Mouse (Mus musculus) layer of hippocampus, adult 9-11 months (tissue): ENCODE measurements around the gene Col16a1.

Experiments
- DNase-seq: peaks from one replicate; pipeline ENCODE4 v3.0.0; 2022

Gene Col16a1

DNA sequence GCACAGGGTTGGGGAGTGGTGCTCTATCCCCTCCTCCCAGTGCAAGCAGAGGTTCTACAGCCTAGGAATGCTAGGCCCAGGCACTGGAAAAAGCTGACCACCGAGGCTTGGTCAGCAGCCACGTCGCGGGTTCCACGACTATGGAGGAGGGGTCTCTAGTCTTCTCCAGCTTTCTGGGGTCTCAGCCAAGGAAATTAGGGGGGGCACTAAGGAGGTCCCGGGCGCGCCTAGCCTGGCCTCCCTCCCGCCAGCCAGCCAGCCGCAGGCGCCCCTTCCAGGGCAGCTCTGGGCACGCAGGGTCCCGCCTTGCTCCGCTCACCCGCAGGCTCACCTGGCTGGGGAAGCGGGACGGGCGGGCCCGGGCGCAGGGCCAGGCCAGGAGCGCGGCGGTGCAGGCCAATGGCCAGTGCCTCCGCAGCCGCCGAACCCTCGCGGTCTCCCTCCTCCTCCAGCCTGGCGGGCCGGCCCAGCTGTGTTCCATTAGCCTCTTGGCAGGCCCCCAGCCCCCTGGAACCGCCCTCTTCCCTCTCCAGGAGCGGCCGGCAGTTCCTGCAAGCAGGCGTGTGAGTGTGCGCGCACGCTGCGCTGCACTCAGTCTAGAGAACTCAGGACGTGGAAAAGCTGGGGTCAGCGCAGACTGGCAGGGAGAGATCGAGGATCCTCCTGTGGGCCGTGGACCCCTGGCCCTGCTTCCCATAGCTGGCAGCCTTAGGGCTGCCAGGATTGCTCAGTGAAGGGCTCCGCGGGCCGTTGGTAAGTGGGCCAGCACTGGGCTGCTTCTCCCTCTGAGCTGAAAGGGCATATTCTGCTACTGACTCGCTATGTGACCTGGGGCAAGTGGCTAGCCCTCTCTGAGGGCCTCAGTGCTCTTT, at the start of gene Col16a1:
TSS of gene Col16a1 (plus strand) at position 510 of the 872 bp plus-strand sequence.
- DNase-seq, result peak; percentile 76

DNA sequence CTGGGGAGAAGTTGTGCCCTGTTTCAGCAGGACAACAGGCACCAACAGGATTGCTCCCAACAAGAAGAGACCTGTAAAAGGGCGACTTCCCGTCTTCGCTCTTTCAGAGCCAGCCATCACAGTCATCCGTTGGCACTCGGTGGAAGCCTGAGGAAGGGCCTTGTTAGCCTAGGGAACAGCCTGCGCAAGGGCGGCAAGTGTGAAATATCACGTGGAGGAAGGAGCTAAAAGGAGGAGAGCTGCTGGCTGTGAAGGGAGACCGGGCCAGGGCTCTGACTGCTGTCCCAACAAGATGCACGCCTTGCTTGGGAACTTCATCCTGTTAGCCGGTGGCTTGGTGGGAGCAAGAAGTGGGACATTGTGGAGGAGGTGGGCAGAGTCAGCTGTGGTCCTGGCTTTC, 49.5 kb upstream of the Col16a1 start:
- DNase-seq, result no peak

DNA sequence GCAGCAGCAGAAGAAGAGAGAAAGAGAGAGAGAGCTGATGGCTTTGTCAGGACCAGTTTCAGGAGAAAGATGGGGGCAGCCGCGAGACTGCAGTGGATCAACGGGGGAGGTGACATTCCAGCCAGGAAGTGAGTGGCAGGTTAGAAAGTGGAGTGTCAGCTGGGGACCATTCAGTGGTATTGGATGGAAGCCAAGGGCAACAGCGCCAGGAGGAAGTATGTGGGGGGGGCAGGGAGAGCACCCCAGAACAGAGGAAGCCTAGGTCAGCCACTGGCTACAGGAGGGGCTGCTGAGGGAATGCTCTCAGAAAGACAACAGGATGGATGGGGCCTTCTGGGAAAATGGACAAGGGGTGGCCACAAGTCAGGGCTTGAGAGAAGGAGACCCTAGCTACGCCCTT, 45.9 kb upstream of the Col16a1 start:
- no peak for DNase-seq

DNA sequence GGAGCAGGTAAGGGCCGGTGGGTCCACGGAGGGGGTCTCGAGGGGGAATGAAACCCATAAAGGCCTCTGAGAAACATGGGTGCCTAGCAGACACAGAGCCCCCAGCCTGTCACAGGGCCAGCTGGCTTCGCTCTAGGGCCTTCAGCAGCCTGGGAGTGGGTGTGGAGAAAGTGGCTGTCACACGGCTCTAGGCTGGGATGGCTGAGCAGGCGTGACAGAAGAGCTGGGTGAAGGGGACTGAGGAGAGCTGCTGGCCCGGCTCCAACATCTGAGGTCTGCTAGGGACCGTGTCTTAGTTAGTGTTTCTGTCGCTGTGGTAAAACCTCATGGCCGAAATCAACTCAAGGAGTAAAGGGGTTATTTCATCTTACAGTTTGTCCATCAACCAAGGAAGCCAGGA, 45.5 kb upstream of the Col16a1 start:
- DNase-seq, result peak; percentile 71

DNA sequence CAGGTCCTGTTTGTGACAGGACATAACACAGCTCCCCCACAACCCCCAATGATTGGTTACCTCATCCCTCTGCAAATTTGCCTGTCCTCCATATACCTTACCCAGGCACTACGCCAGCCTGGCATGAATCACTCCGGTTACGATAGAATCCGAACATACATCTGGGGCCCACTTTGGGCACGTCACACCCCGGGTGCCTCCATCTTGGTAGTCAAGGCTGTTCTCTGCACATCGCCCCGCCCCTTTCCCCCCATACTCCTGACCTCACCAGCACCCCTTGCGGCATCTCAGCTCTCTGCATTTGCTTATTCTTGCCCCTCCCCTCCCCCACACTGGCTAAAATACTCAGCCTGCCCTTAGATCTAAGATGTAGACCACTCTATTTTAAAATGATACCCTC, 42.0 kb upstream of the Col16a1 start:
- no peak for DNase-seq

DNA sequence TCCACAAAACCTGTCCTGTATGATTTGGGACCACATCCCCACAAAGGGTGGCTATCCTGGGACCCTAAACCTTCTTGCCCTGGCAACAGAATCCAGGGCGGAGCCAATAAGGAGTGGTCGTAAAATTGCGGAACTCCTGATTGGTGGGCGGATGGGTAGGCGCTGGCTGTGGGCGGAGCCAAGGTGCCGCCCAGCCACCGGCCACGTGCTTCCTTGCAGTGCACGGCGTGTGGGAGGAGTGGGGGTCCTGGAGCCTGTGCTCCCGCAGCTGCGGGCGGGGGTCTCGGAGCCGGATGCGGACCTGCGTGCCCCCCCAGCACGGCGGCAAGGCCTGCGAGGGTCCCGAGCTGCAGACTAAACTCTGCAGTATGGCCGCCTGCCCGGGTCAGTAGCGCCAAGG, 41.1 kb upstream of the Col16a1 start:
- DNase-seq, result no peak

DNA sequence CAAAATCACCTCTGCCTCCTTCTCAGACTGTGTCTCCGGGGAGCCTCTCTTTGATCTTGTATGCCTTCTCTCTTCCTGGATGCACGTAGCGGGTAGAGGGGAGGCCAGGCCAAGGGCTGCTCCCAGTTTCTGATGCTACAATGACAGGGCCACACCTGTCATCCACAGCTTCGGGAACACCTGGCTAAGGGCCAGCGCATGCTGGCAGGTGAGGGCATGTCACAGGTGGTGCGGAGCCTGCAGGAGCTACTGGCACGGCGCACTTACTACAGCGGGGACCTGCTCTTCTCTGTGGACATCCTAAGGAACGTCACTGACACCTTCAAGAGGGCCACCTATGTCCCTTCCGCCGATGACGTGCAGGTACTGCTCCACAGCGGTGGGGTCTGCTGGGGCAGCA, 38.6 kb upstream of the Col16a1 start:
- no peak for DNase-seq

DNA sequence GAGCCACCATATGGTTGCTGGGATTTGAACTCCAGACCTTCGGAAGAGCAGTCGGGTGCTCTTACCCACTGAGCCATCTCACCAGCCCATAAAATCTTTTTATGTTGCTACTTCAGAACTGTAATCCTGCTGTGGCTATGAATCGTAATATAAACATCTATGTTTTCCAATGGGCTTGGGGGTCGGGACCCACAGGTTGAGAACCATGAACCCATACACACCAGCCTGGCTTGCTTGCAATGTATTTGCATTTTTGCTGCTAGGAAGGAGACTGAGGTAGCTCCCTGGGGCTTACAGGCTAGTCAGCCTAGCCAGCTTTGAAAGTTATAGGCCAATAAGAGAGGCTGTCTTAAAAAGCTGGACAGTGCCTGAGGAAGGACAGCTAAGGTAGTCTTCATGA, 36.9 kb upstream of the Col16a1 start:
- no peak for DNase-seq

DNA sequence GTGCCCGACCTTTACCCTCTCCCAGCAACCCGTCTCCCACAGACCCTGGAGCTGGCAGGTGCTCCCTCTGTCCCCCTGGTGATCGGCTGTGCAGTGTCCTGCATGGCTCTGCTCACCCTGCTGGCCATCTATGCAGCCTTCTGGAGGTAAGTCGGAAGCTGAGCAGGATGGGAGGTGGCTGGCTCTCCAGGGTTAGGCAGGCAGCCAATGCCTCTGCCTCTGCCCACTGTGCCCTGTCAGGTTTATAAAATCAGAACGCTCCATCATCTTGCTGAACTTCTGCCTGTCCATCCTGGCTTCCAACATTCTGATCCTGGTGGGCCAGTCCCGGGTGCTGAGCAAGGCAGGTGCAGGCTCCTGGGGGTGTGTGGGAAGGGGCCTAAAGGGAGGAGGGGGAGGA, 35.4 kb upstream of the Col16a1 start:
- no peak for DNase-seq

DNA sequence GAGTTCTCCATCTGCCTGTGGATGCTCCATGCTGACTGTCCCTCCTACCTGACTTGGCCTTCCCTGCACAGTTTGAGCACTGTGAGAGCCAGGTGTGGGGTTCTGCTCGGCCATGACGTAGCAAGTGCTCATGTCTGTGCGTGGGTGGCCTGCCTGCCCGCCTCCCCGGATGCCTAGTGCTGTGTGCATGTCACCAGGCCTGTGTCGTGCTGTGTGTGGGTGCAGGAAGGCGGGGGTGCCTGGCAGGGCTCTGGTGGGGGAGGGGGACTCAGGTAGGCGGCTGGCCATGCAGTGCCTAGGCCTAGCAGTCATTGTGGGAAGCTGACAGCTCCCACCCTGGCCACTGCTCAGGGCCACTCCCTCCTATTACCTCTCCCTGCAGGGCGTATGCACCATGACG, 34.5 kb upstream of the Col16a1 start:
- peak; percentile 91 for DNase-seq

DNA sequence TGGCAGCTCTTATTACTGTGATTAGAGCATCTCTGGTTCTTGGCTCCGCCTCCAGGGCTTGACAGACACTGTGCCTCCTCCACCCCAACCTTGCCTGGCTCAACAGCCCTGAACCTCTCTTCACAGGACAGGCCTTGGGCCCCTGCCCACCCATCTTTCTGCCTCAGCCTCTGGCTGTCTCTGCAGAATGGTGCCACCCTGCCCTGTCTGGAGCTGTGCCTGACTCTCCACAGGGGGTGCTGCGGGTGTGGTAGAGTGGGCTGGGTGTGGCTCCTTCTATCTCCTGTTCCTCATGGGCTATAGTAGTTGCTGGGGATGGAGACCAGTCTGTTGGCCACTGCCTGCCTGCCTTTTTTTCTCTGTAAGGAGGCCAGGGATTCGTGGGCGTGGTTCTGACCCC, 31.6 kb upstream of the Col16a1 start:
- no peak for DNase-seq

DNA sequence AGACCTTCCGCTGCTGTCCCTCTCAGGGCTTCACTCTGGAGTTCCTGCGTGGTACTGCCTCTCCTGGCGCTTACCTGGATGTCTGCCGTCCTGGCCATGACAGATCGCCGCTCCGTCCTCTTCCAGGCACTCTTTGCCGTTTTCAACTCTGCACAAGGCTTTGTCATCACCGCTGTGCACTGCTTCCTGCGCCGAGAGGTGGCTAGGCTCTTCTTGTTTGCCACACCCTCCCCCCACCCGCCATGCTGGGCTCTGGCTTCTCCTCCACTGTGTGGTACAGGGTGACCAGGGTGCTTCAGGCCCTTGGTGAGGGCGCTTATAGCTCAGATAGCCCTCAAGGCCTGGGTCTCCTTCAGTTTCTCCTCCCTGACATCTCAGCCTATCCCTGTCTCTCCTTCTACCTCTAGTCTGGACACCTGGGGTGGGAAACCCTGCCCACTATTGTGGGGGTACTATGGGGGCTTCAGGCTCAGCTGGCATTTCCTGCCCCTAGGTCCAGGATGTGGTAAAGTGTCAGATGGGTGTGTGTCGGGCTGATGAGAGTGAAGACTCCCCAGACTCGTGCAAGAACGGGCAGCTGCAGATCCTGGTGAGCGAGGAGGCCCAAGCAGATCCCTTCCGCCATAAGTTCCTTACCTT, 30.5 kb upstream of the Col16a1 start:
- no peak for DNase-seq

DNA sequence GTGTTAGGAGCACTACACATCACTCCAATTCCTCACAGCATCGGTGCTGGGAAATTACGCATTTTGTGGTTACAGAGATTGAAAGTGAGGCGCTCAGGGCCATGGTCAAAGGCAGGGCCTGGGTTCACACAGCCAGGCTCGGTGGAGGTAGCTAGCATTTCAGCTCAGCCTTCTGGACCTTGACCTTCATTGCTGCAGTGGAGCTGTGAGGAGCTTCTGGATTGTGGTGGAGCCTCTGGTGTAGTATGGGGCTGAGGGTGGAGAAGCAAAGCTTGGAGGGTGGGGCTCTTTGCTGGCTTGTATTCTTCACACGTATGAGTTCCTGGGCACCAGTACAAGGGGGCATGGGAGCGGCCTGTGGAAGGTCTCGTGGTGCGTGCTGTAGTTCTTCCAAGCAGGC, 24.7 kb upstream of the Col16a1 start:
- no peak for DNase-seq

DNA sequence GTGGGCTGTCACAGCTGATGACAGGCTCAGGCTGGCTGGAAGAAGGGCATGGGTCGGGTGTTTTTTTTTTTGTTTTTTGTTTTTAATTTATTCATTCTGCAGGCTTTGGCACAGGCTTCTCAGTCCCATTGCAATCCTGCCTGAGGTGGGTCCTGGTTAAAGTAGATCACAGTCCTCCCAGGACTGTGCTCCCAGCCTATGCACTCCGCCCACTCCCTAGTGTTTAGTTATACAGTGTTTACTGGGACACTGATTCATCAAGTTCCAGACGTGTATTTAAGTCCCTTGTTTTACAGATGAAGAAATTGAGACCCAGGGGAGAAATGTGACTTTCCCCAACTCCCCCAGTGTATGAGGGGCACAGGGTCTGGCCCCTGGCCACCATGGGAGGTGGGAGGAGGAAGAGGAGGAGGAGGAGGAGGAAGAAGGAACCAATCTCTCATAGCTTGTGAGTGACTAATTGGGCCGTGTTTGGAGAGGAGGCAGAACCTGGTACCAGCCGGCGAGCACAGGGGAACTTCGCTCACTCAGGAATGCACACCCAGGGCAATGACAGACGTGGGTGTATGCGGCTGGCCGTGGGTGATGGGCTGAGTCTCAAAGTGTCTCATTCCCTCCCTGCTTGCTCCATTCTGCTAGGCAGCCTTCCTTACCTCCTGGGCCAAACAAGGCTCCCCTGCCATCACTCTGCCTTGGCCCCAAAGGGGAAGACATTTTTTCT, 24.0 kb upstream of the Col16a1 start:
- peak; percentile 70 for DNase-seq

DNA sequence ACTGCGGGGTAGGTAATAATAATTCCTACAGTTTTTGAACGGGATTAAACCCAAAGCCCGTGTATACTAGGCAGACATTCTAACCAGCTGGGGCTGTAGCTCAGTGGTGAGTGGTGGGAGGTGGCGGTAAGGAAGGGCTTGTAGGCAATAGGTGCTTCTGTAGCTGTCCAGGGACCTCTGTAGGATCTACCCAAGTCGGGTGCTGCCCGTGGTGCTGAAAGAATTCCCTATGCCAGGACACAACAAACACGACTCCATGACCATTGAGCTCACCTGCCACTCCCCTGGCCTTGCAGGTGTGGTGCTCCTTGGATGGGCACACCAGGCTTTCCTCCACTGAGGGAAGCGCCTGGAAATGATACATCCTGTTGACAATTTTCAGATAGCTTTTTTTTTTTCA, 22.1 kb upstream of the Col16a1 start:
- DNase-seq, result no peak

DNA sequence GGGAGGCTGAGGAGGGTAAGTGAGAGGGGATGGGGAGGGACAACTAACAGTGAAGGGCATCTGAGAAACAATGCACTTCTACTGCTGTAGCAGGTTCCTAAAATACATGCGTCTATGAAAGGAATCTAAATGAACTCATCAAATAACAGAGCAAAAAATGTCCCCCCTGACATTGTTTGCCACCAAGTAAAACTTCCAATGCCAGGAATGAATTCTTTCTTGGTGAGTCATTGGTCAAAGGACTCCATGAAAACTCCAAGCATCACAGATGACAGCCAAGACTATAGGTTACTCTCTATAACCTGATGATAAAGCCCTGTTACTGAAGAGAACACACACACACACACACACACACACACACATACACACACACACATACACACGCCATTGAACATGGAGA, 16.5 kb upstream of the Col16a1 start:
- DNase-seq, result no peak

DNA sequence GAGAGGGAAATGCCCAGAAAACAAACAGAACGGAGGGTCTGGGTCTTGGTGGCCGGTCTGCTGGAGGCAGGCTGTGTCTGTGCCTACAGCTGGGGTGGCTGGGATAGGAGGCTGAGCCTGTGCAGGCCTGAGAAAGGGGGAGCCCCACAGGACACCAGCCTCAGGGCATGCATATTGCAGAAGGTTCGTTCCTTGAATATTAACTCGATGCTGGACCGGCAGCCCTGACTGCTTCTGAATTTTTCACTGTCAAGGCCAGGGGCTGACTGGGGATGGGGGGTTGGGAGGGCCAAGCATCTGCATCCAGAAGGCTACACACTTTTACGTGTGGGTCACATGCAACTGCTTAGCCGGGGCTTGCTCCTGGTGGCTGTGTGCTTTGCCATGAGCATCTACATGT, 14.1 kb upstream of the Col16a1 start:
- DNase-seq, result no peak

DNA sequence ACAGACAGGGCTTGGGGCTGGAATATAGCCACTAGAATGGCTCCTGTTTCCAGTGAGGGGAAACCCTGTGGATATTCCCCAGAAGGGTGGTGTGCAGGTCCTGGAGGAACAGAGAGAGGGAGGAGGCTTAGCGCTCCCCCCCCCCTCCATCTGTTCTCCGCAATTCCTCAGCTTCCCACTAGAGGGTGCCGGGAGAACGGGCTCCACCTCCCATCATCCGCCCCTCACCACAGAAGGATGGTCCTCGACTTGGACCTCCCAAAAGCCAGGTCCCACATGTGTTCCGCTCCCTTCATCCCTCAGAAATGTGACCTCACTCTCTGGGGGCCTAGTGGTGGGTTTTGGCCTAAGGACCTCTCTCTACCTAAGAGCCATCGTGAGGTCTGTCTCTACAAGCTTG, 11.5 kb upstream of the Col16a1 start:
- DNase-seq, result no peak

DNA sequence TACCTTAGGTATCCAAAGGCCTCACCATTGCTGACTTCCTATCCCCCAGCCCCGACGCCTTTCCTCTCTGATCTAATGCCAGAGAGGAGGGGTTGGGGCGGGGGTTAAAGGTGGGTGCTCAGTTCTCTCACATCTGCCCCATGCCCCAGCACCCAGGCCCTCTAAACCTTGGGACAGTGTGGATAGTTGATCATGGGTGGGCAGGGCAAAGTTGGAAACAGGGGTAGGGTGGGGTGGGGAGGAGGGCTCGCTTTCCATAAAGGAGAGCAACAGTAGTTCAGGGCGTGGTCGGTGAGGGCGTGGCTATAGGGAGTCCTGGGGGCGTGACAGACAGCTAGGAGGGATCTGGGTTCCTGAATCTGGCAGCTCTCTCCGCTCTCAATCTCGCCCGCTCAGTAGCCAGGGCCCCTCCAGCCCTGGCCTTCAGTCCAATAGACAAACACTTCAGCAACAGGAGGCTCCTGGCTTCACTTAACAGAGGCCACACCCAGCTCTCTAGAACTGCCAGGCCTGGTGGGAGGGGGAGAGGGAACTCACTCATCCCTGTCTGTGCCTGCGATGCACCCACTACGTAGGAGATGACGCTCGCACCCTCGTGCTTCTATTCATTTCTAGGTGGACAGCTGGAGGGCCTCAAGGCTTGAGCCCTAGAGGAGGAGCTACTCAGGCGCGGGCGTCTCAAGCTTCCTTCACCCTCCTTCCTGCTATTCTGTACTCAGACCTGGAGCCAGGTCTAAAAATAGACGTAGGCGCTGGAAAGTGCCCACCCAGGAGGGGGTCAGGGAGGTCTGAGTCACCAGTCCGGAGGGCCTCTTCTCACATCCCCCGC, 10.9 kb upstream of the Col16a1 start:
- no peak for DNase-seq

DNA sequence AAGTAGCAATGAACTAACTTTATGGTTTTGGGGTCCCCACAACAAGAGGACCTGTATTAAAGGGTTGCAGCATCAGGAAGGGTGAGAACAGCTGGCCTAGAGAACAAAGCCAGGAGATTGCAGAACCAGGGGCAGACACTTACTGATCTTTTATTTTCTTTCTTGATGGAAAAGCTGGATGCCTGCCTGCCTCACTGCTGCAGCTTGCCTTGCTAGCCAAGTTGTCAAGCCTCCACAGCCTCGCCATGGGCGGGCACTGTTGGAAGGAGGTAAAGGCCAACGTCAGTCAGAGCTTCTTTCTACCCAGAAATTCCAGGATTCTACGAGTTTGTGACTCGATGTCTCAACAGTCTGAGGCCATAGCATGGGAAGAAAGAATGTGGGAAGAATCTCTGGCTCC, 8.3 kb upstream of the Col16a1 start:
- DNase-seq, result no peak

DNA sequence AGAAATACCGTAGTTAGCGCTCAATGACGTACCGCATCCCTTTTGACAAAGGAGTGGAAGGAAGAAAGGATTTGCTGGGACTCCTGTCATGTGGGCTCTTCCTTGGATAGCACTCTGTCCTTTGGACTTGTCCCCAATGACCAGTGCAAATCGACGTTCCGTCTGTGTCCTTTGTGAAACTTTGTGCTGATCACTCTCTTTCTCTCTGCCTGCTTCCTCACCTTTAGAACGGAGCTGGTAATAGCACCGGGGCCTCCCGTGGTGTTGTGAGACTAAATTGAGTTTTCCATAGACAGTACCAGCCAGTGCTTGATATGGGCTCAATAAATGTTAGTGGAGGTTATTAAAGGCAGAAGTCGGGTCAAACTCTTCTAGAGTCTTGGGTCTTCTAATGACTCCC, 6.6 kb upstream of the Col16a1 start:
- no peak for DNase-seq

DNA sequence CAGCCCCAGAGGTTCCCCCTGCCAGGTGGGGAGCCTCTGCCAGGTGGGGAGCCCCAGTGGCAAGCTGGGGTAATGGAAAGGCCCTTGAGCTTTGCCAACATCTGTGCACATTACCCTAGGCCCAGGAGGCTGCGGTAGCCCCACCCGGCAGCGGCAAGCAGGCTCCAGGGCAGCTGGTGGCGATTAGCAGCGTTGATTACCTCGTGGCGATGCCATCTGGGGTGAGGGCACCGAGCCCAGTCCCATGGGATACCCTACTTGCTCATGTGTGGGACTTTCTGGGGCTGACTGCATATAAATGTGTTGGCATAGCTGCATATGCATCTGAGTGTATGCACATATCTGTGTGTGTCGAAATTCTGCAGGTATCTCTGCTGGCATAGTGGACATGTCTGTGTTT, 3.4 kb upstream of the Col16a1 start:
- no peak for DNase-seq

DNA sequence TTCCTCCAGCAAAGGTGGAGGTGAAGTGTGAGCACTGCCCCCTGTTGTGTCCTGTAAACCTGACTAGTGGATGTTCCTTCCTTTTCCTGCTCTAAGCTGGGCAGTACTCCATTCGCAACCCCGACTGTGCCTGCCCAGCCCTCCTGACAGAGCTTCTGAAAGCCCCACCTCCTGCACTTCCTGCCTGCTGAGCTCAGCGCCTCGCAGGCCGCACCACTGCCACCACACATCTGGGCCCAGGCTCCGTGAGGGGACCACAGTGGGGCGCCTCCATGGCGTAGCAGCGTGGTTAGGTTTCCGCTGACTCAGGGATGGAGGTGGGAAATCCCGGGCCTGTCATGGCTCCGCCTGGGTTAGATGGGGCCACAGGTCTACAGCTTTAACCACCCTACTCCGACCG, 2.0 kb upstream of the Col16a1 start:
- no peak for DNase-seq
